Mouse (Mus musculus) lung, postnatal 0 days (tissue): ENCODE results near the gene Pgpep1.

ENCODE experiments used
- CTCF ChIP-seq: IDR thresholded peaks from 2 replicates; pipeline ENCODE4 v1.5.1; 2016; ENCODE audit warnings: antibody characterized with exemption, mild to moderate bottlenecking
- EP300 ChIP-seq: IDR thresholded peaks from 2 replicates; pipeline ENCODE4 v1.6.1; 2016; ENCODE audit warnings: antibody characterized with exemption, mild to moderate bottlenecking, control low read depth

DNA sequence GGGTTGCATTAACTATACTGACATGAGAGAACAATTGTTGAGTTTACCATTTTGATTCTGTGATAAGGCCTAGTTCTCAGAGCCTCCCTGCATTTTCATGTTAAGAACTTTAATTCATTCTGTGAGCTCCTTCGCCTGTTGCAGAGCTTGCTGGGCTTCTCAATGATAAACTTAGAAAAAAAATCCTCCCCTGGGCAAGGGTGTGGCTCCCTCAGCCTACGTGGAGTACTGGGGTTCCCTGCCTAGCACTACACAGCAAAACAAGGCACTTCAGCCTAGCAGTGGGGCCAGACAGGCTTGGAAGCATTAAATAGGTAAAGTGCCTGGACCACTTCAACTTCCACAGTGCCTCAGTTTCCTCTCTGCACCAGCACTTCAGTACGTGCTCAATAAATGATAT, 21.2 kb upstream of the Pgpep1 start:
- TF ChIP-seq CTCF (no peak), EP300 (no peak)
